Mouse (Mus musculus) G1E (cell line): ENCODE measurements at regions not wholly inside any gene's neighbourhood (a gene's known extent, or its start where the extent isn't known, plus 50 kb on each side); places are given as distances from the start of the nearest gene placed in this dataset.

ENCODE experiments used
- CTCF ChIP-seq: IDR thresholded peaks from 2 replicates; pipeline ENCODE4 v1.5.1; 2012; ENCODE audit warnings: low read depth, low read length, inconsistent platforms, mixed read lengths
- GATA1 ChIP-seq: IDR thresholded peaks from 2 replicates; pipeline ENCODE4 v1.6.1; 2012; ENCODE audit warnings: borderline replicate concordance, low read length, inconsistent platforms, mixed read lengths
- POLR2AphosphoS5 ChIP-seq: IDR thresholded peaks from 2 replicates; pipeline ENCODE4 v1.6.1; 2012; ENCODE audit warnings: low read depth, low read length, inconsistent platforms; ENCODE audit not compliant: insufficient replicate concordance
- TAL1 ChIP-seq: conservative IDR thresholded peaks from 2 replicates; pipeline ENCODE4 v1.6.1; 2012; ENCODE audit warnings: low read depth, low read length, inconsistent platforms, mixed read lengths

GRCm38 (mm10) chr5:133753461-133754160, 345.9 kb upstream of the Castor2 start:
- TF ChIP-seq CTCF (no peak), TAL1 (no peak), POLR2AphosphoS5 (no peak), GATA1 (no peak)
